ENCODE assay signal across 27 mouse cellular contexts in genomic region chr2:34677061-34677460, GRCm38 (mm10).
"Had no signal": no experiment of that assay in that cellular context is flagged by ENCODE, and none has a peak within 500 bp of the region (broad histone marks: within the 10 kb centered on the region; RNA-seq: fewer than 3 reads in every experiment).

No protein-coding gene starts in this region.

- H3K9ac ChIP-seq: heart, embryonic 12.5 days; hindbrain, embryonic 13.5 days; hindbrain, embryonic 15.5 days; intestine, embryonic 15.5 days; limb, embryonic 12.5 days; liver, embryonic 15.5 days; liver, postnatal 0 days had no signal

- H3K4me3 ChIP-seq: gastrocnemius, adult 2 months; heart, embryonic 10.5 days; heart, embryonic 12.5 days; hindbrain, embryonic 10.5 days; hindbrain, embryonic 13.5 days; hindbrain, embryonic 15.5 days; intestine, embryonic 15.5 days; layer of hippocampus, adult 2 months; left cerebral cortex, adult 2 months; limb, embryonic 10.5 days; limb, embryonic 12.5 days; liver, embryonic 15.5 days had no signal

- H3K4me1 ChIP-seq: limb, embryonic 10.5 days; liver, embryonic 15.5 days had no signal

- H3K9me3 ChIP-seq: heart, embryonic 10.5 days; heart, embryonic 12.5 days; hindbrain, embryonic 10.5 days; hindbrain, embryonic 13.5 days; hindbrain, embryonic 15.5 days; intestine, embryonic 15.5 days; limb, embryonic 10.5 days; limb, embryonic 12.5 days; liver, embryonic 15.5 days had no signal

- DNase-seq: gastrocnemius, adult 2 months; gastrocnemius, postnatal 10 days; gastrocnemius, postnatal 25 days; heart, adult 18-20 months; heart, postnatal 10 days; heart, postnatal 4 days; kidney, adult 18-20 months; kidney, adult 8-10 months; kidney, postnatal 10 days; kidney, postnatal 25 days; kidney, postnatal 4 days; liver; liver, postnatal 0 days had no signal

- ATAC-seq: inflammation-experienced regulatory T-cells, adult 6 months; intestine, embryonic 15.5 days; intestine, postnatal 0 days; liver, postnatal 0 days had no signal

- H3K27ac ChIP-seq: gastrocnemius, adult 2 months; heart, embryonic 10.5 days; hindbrain, embryonic 10.5 days; hindbrain, embryonic 13.5 days; hindbrain, embryonic 15.5 days; intestine, embryonic 15.5 days; layer of hippocampus, adult 2 months; left cerebral cortex, adult 2 months; limb, embryonic 10.5 days; limb, embryonic 12.5 days; liver, embryonic 15.5 days had no signal

- H3K27me3 ChIP-seq: heart, embryonic 12.5 days; hindbrain, embryonic 13.5 days; hindbrain, embryonic 15.5 days; intestine, embryonic 15.5 days; limb, embryonic 12.5 days; liver, embryonic 15.5 days had no signal

- H3K4me2 ChIP-seq: heart, embryonic 12.5 days; hindbrain, embryonic 13.5 days; hindbrain, embryonic 15.5 days; intestine, embryonic 15.5 days; limb, embryonic 12.5 days; liver, embryonic 11.5 days; liver, embryonic 15.5 days had no signal
